Mouse (Mus musculus): ENCODE measurements at regions not wholly inside any gene's neighbourhood (a gene's known extent, or its start where the extent isn't known, plus 50 kb on each side); places are given as distances from the start of the nearest gene placed in this dataset.

DNA sequence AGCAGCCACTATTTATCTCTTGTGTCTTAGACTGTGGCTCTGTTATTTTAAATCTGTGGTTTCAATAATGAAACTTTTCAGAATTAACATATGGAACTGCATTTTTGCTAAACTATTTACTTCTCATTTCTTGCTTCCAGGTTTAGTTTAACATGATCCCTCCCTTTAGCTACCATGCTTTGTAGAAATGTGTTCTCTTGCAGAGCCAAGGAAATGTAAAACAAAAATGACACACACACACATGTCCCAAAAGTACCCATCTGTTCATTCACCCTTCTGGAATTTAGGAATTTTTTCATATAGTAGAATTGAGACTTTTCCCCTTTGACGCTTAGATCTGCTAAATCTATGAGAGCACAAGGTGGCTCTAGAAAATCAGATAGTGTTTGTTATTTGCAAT lies 734.0 kb downstream of the Inhba start:
- Histone ChIP-seq H3K27me3 (ENCODE audit: control insufficient read depth, insufficient read depth, insufficient read length) (no peaks in the 10 kb centered on the region), H3K79me2 (ENCODE audit: control insufficient read depth, insufficient read depth) (no peaks in the 10 kb centered on the region), H3K4me3 (no peak overlapping the region), H3K4me2 (ENCODE audit: low read depth) (no peak overlapping the region), H3ac (ENCODE audit: control insufficient read depth, insufficient read length) (no peak overlapping the region), H3K36me3 (ENCODE audit: control insufficient read depth, insufficient read depth) (no peaks in the 10 kb centered on the region)
- TF ChIP-seq TCF3 (IDR thresholded peaks at IDR 0.05; ENCODE audit: insufficient read length, low read depth) (no peak), USF1 (IDR thresholded peaks at IDR 0.05; ENCODE audit: low read depth) (no peak), POLR2A (IDR thresholded peaks at IDR 0.05; ENCODE audit: insufficient read length, low read depth) (no peak), MYOD1 (IDR thresholded peaks at IDR 0.05; ENCODE audit: control insufficient read depth in 1 of 3, insufficient read length in 2 of 3, low read depth in 2 of 3) (no peak), POLR2AphosphoS2 (IDR thresholded peaks at IDR 0.05; ENCODE audit: insufficient read length, low read depth) (no peak), E2F4 (IDR thresholded peaks at IDR 0.05; ENCODE audit: insufficient read depth) (no peak), TCF12 (IDR thresholded peaks at IDR 0.05; ENCODE audit: insufficient read depth, poor library complexity, severe bottlenecking) (no peak)

- Histone ChIP-seq H3K27me3 (ENCODE audit: control insufficient read depth, insufficient read depth, insufficient read length) (no peaks in the 10 kb centered on the region), H3K4me3 (no peak overlapping the region), H3K79me2 (ENCODE audit: control insufficient read depth, insufficient read depth) (no peaks in the 10 kb centered on the region), H3ac (ENCODE audit: control insufficient read depth, insufficient read length) (no peak overlapping the region), H3K36me3 (ENCODE audit: control insufficient read depth, insufficient read depth) (no peaks in the 10 kb centered on the region), H3K4me2 (ENCODE audit: low read depth) (no peak overlapping the region)
- TF ChIP-seq MYOD1 (IDR thresholded peaks at IDR 0.05; ENCODE audit: control insufficient read depth in 1 of 3, insufficient read length in 2 of 3, low read depth in 2 of 3), result no peak
- TF ChIP-seq TCF12 (IDR thresholded peaks at IDR 0.05; ENCODE audit: insufficient read depth, poor library complexity, severe bottlenecking), result no peak
- TF ChIP-seq CEBPB (IDR thresholded peaks at IDR 0.05; ENCODE audit: insufficient read depth, poor library complexity, severe bottlenecking), result no peak
- TF ChIP-seq MAX (IDR thresholded peaks at IDR 0.05; ENCODE audit: low read depth), result no peak
- no peak for TF ChIP-seq MYOG (IDR thresholded peaks at IDR 0.05; ENCODE audit: control insufficient read depth in 1 of 3, insufficient read depth in 1 of 3, insufficient read length in 2 of 3, low read depth in 2 of 3)
- no peak for TF ChIP-seq USF1 (IDR thresholded peaks at IDR 0.05; ENCODE audit: low read depth)
- no peak for TF ChIP-seq SRF (IDR thresholded peaks at IDR 0.05; ENCODE audit: control insufficient read depth, insufficient read length, low read depth)
- TF ChIP-seq TCF3 (IDR thresholded peaks at IDR 0.05; ENCODE audit: insufficient read length, low read depth), result no peak
- no peak for TF ChIP-seq POLR2AphosphoS2 (IDR thresholded peaks at IDR 0.05; ENCODE audit: insufficient read length, low read depth)
- TF ChIP-seq POLR2A (IDR thresholded peaks at IDR 0.05; ENCODE audit: insufficient read length, low read depth), result no peak
- TF ChIP-seq REST (IDR thresholded peaks at IDR 0.05; ENCODE audit: insufficient read depth, insufficient read length), result no peak
- TF ChIP-seq E2F4 (IDR thresholded peaks at IDR 0.05; ENCODE audit: insufficient read depth), result no peak
Observed at GRCm38 (mm10) chr13:16746451-16746850, 734.8 kb downstream of the Inhba start.

- TF ChIP-seq REST (IDR thresholded peaks at IDR 0.05; ENCODE audit: insufficient read depth, insufficient read length) (no peak), CEBPB (IDR thresholded peaks at IDR 0.05; ENCODE audit: insufficient read depth, poor library complexity, severe bottlenecking) (no peak), MAX (IDR thresholded peaks at IDR 0.05; ENCODE audit: low read depth) (no peak), MYOG (IDR thresholded peaks at IDR 0.05; ENCODE audit: control insufficient read depth in 1 of 3, insufficient read depth in 1 of 3, insufficient read length in 2 of 3, low read depth in 2 of 3) (no peak), POLR2A (IDR thresholded peaks at IDR 0.05; ENCODE audit: insufficient read length, low read depth) (no peak), POLR2AphosphoS2 (IDR thresholded peaks at IDR 0.05; ENCODE audit: insufficient read length, low read depth) (no peak), SRF (IDR thresholded peaks at IDR 0.05; ENCODE audit: control insufficient read depth, insufficient read length, low read depth) (no peak), E2F4 (IDR thresholded peaks at IDR 0.05; ENCODE audit: insufficient read depth) (no peak)
- Histone ChIP-seq H3K36me3 (ENCODE audit: control insufficient read depth, insufficient read depth) (no peaks in the 10 kb centered on the region), H3ac (ENCODE audit: control insufficient read depth, insufficient read length) (no peak overlapping the region)
Observed at GRCm38 (mm10) chr13:16756264-16756663, 744.6 kb downstream of the Inhba start.

DNA sequence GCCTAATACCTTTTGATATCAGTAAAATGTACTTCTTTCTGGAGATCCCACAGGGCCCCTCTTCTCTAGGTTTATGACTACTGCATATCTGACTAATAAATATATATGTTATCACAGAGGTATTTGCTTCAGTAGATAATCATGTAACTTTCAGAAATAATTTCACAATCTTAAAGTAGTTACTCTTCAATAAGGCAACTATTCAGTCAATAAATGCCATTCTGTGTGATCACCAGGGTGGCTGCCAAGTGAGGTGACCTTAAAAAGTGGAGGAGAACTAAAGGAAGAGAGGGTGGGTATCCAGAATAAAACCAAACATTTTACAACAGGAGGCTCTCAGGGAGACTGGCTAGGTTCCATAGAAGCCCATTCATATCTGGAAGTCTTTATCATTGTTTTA lies 748.4 kb downstream of the Inhba start:
- Histone ChIP-seq H3K79me2 (ENCODE audit: control insufficient read depth, insufficient read depth) (no peaks in the 10 kb centered on the region), H3ac (ENCODE audit: control insufficient read depth, insufficient read length) (no peak overlapping the region), H3K27me3 (ENCODE audit: control insufficient read depth, insufficient read depth, insufficient read length) (no peaks in the 10 kb centered on the region), H3K4me2 (ENCODE audit: low read depth) (no peak overlapping the region), H3K36me3 (ENCODE audit: control insufficient read depth, insufficient read depth) (no peaks in the 10 kb centered on the region), H3K4me3 (no peak overlapping the region)
- TF ChIP-seq E2F4 (IDR thresholded peaks at IDR 0.05; ENCODE audit: insufficient read depth), result no peak
- no peak for TF ChIP-seq USF1 (IDR thresholded peaks at IDR 0.05; ENCODE audit: low read depth)
- TF ChIP-seq POLR2AphosphoS2 (IDR thresholded peaks at IDR 0.05; ENCODE audit: insufficient read length, low read depth), result no peak
- TF ChIP-seq SRF (IDR thresholded peaks at IDR 0.05; ENCODE audit: control insufficient read depth, insufficient read length, low read depth), result no peak
- TF ChIP-seq MYOD1 (IDR thresholded peaks at IDR 0.05; ENCODE audit: control insufficient read depth in 1 of 3, insufficient read length in 2 of 3, low read depth in 2 of 3), result no peak

More at GRCm38 (mm10) chr13:16756264-16756663, 744.6 kb downstream of the Inhba start:
- H3K79me2 ChIP-seq (ENCODE audit: control insufficient read depth, insufficient read depth), result no peaks in the 10 kb centered on the region
- H3K27me3 ChIP-seq (ENCODE audit: control insufficient read depth, insufficient read depth, insufficient read length), result no peaks in the 10 kb centered on the region
- H3K4me3 ChIP-seq, result no peak overlapping the region
- no peak overlapping the region for H3K4me2 ChIP-seq (ENCODE audit: low read depth)

DNA sequence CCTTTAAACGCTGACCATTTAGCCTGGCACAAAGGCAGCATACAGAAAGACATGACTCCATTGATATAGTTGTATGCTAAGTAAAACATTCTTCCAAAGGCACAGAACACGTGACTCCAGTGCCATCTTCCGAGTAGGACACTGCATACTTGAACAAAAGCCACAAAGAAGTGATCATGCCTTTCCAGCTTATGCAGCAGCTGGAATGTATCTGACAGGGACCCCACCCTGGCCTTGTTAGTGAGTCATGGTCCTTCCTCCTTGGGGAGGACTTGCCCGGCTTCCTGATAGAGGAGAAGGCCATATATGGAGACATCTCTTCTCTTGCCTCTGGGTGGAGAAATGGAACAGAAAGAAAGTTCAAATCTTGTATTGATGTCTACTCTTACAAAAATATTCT lies 749.8 kb downstream of the Inhba start:
- no peak for TF ChIP-seq POLR2A (IDR thresholded peaks at IDR 0.05; ENCODE audit: insufficient read length, low read depth)
- TF ChIP-seq REST (IDR thresholded peaks at IDR 0.05; ENCODE audit: insufficient read depth, insufficient read length), result no peak
- no peak for TF ChIP-seq TCF12 (IDR thresholded peaks at IDR 0.05; ENCODE audit: insufficient read depth, poor library complexity, severe bottlenecking)
- TF ChIP-seq MAX (IDR thresholded peaks at IDR 0.05; ENCODE audit: low read depth), result no peak
- TF ChIP-seq TCF3 (IDR thresholded peaks at IDR 0.05; ENCODE audit: insufficient read length, low read depth), result no peak
- no peak for TF ChIP-seq E2F4 (IDR thresholded peaks at IDR 0.05; ENCODE audit: insufficient read depth)
- TF ChIP-seq USF1 (IDR thresholded peaks at IDR 0.05; ENCODE audit: low read depth), result peak; percentile 93
- TF ChIP-seq CEBPB (IDR thresholded peaks at IDR 0.05; ENCODE audit: insufficient read depth, poor library complexity, severe bottlenecking), result no peak
- TF ChIP-seq POLR2AphosphoS2 (IDR thresholded peaks at IDR 0.05; ENCODE audit: insufficient read length, low read depth), result no peak
- peak in 1 of 3 experiments; percentile 41 for TF ChIP-seq MYOD1 (IDR thresholded peaks at IDR 0.05; ENCODE audit: control insufficient read depth in 1 of 3, insufficient read length in 2 of 3, low read depth in 2 of 3)
- no peak for TF ChIP-seq MYOG (IDR thresholded peaks at IDR 0.05; ENCODE audit: control insufficient read depth in 1 of 3, insufficient read depth in 1 of 3, insufficient read length in 2 of 3, low read depth in 2 of 3)
- peak; percentile 77 for TF ChIP-seq SRF (IDR thresholded peaks at IDR 0.05; ENCODE audit: control insufficient read depth, insufficient read length, low read depth)
- H3K4me2 ChIP-seq (ENCODE audit: low read depth), result peak overlapping the region; percentile 1
- no peak overlapping the region for H3K4me3 ChIP-seq
- H3K36me3 ChIP-seq (ENCODE audit: control insufficient read depth, insufficient read depth), result no peaks in the 10 kb centered on the region
- H3K27me3 ChIP-seq (ENCODE audit: control insufficient read depth, insufficient read depth, insufficient read length), result no peaks in the 10 kb centered on the region
- no peaks in the 10 kb centered on the region for H3K79me2 ChIP-seq (ENCODE audit: control insufficient read depth, insufficient read depth)
- no peak overlapping the region for H3ac ChIP-seq (ENCODE audit: control insufficient read depth, insufficient read length)
